Mouse (Mus musculus) liver, adult 2 months (tissue): Measurements from ENCODE around the gene Gucy2c.

Experiments
- CTCF ChIP-seq: fragments of 200-500 bp; IDR thresholded peaks from 2 replicates; pipeline ENCODE4 v1.5.1; 2011; ENCODE audit warnings: low read depth, low read length, control low read depth
- POLR2A ChIP-seq: fragments of 200-500 bp; IDR thresholded peaks from 2 replicates; pipeline ENCODE4 v1.6.1; 2011; ENCODE audit warnings: low read length, control low read depth; ENCODE audit not compliant: insufficient read depth; ENCODE audit errors: extremely low read depth

DNA sequence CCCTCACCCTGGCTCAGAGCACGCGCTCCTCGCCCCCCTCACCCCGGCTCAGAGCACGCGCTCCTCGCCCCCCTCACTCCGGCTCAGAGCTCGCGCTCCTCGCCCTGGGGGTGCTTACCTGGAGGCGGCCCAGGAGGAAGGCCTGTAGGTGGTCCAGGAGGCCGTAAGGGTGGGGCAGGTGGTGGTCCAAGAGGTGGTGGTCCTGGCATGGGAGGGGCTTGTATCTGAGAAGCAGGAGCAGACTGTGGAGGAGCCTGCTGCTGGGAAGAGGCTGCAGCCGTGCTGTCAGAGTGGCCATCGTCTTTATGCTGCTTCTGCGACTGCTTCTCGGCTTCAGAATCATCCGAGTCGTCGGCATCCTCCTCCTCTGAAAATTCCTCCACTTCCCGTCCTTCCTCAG lies 35.3 kb upstream of the Gucy2c start:
- TF ChIP-seq CTCF (no peak), POLR2A (no peak)
